Comparison of ENCODE assay signal across 14 mouse cellular contexts in genomic region chr12:85568298-85568697, GRCm38 (mm10).
"Had no signal": no experiment of that assay in that cellular context is flagged by ENCODE, and none has a peak within 500 bp of the region (broad histone marks: within the 10 kb centered on the region; RNA-seq: fewer than 3 reads in every experiment).

No protein-coding gene starts in this region.

- H3K27ac ChIP-seq: liver, embryonic 14.5 days; midbrain, embryonic 13.5 days; midbrain, embryonic 15.5 days; neural tube, embryonic 12.5 days had no signal

- H3K4me2 ChIP-seq: lung, embryonic 14.5 days; midbrain, embryonic 11.5 days; midbrain, embryonic 13.5 days; midbrain, embryonic 15.5 days; neural tube, embryonic 12.5 days had no signal

- H3K36me3 ChIP-seq: midbrain, embryonic 13.5 days; midbrain, embryonic 15.5 days; neural tube, embryonic 12.5 days had no signal

- H3K4me3 ChIP-seq: megakaryocyte, embryonic 14.5 days; midbrain, embryonic 13.5 days; midbrain, embryonic 15.5 days; neural tube, embryonic 12.5 days had no signal

- ATAC-seq: midbrain, embryonic 13.5 days; midbrain, embryonic 15.5 days had no signal

- H3K9ac ChIP-seq: liver, embryonic 14.5 days; lung, embryonic 14.5 days; midbrain, embryonic 13.5 days; midbrain, embryonic 15.5 days; neural tube, embryonic 12.5 days had no signal

- H3K9me3 ChIP-seq: megakaryocyte, embryonic 14.5 days; midbrain, embryonic 13.5 days; midbrain, embryonic 15.5 days; neural tube, embryonic 12.5 days had no signal

- H3K27me3 ChIP-seq: midbrain, embryonic 13.5 days; midbrain, embryonic 15.5 days; neural tube, embryonic 12.5 days had no signal

- DNase-seq: lung, adult 18-20 months; lung, embryonic 14.5 days; lung, postnatal 10 days; lung, postnatal 4 days; right cerebral cortex, postnatal 14 days; thymus, adult 18-20 months; thymus, postnatal 14 days; thymus, postnatal 36 days had no signal
